Mouse (Mus musculus) lung, adult 2 months (tissue): ENCODE data around the gene Eya2.

ENCODE experiments used
- CTCF ChIP-seq: fragments of 200-500 bp; IDR thresholded peaks from 2 replicates; pipeline ENCODE4 v1.5.1; 2011; ENCODE audit warnings: mild to moderate bottlenecking, low read length, control low read depth; ENCODE audit not compliant: insufficient read depth
- POLR2A ChIP-seq: fragments of 200-500 bp; IDR thresholded peaks from 2 replicates; pipeline ENCODE4 v1.6.1; 2011; ENCODE audit warnings: low read depth, mild to moderate bottlenecking, control low read depth, low read length, borderline replicate concordance; ENCODE audit errors: extremely low read depth

GRCm38 (mm10) chr2:165733701-165734100 lies 138.9 kb downstream of the Eya2 start:
- TF ChIP-seq POLR2A (no peak), CTCF (no peak)
